Mouse (Mus musculus) megakaryocyte progenitor cell, adult 5-6 weeks (primary cell): ENCODE results near the gene Gm21119. TPM values are rescaled to one million over a fixed set of nuclear protein-coding genes. Genes with fewer than 3 reads are reported as not detected.
"Not testable (repeated sequence)": the region's sequence is repeated elsewhere in the genome, so short reads cannot be mapped to it uniquely, and the experiment has no call there.

Source experiments
- ATAC-seq: replicated peaks from 2 replicates; pipeline ENCODE4 v1.8.0; 2016; ENCODE audit warnings: mild to moderate bottlenecking, moderate TSS enrichment, inconsistent platforms; ENCODE audit not compliant: poor library complexity
- total RNA-seq, 2 experiments: library from RNA; stranded (forward) in 1 of 2; stranded (reverse) in 1 of 2; fragments of 157-497, 149-512 nt in 1 of 2; fragments of 200-1000 nt in 1 of 2; gene quantifications; 2 replicates each; pipeline versions ENCODE4 v1.2.3 to v1.2.4; 2015 to 2017

Gm21119 gene
- total RNA-seq, 2 experiments from 2014 or later: not detected

- ATAC-seq: not testable (repeated sequence)
These were observed 38.3 kb downstream of the Gm21119 start for GRCm38 (mm10) chr8:20652976-20653375.

GRCm38 (mm10) chr8:20678418-20678817 is 63.7 kb downstream of the Gm21119 start:
- ATAC-seq: not testable (repeated sequence)
